Mouse (Mus musculus) MEL (cell line): ENCODE measurements around the gene Tmem266. TPM values are rescaled to one million over a fixed set of nuclear protein-coding genes. Genes with fewer than 3 reads are reported as not detected.

Experiments used
- DNase-seq: peaks from one replicate; pipeline ENCODE4 v3.0.0; 2011; ENCODE audit warnings: low read depth, low spot score
- H3K27ac ChIP-seq: 2 replicates; pipeline ENCODE4 v1.5.1; 2012; ENCODE audit warnings: low read depth, mild to moderate bottlenecking, control low read depth, low read length, moderate library complexity; ENCODE audit not compliant: control insufficient read depth
- H3K27me3 ChIP-seq, 2 experiments: fragments of 150-350 bp in 1 of 2; sonication (generic) in 1 of 2; 2 replicates each; pipeline ENCODE4 v1.6.1; 2012; ENCODE audit warnings: low read length in 2 of 2, mild to moderate bottlenecking in 2 of 2, improper control_type of control experiment in 1 of 2, moderate library complexity in 1 of 2; ENCODE audit not compliant: insufficient read depth in 2 of 2, control insufficient read depth in 1 of 2
- H3K36me3 ChIP-seq, 2 experiments: 2 replicates each; pipeline ENCODE4 v1.6.1; 2012 to 2014; ENCODE audit warnings: low read length in 2 of 2, improper control_type of control experiment in 1 of 2, inconsistent platforms in 1 of 2, mild to moderate bottlenecking in 1 of 2; ENCODE audit not compliant: insufficient read depth in 2 of 2, control insufficient read depth in 1 of 2
- H3K4me1 ChIP-seq, 2 experiments: fragments of 150-350 bp in 1 of 2; sonication (generic) in 1 of 2; 2 replicates each; pipeline ENCODE4 v1.6.1; 2012; ENCODE audit warnings: low read length in 2 of 2, improper control_type of control experiment in 1 of 2, mild to moderate bottlenecking in 1 of 2; ENCODE audit not compliant: insufficient read depth in 2 of 2, control insufficient read depth in 1 of 2
- H3K4me3 ChIP-seq, 2 experiments: fragments of 150-350 bp in 1 of 2; sonication (generic) in 1 of 2; 2 replicates each; pipeline ENCODE4 v1.5.1; 2012; ENCODE audit warnings: low read depth in 2 of 2, low read length in 2 of 2, mild to moderate bottlenecking in 2 of 2, moderate library complexity in 2 of 2, control low read depth in 1 of 2, improper control_type of control experiment in 1 of 2; ENCODE audit not compliant: control insufficient read depth in 1 of 2, insufficient read depth in 1 of 2
- H3K79me2 ChIP-seq: 2 replicates; pipeline ENCODE4 v1.6.1; 2012; ENCODE audit warnings: mild to moderate bottlenecking, low read length, moderate library complexity; ENCODE audit not compliant: control insufficient read depth, poor library complexity, insufficient read depth
- H3K9ac ChIP-seq: 2 replicates; pipeline ENCODE4 v1.6.1; 2012; ENCODE audit warnings: low read depth, mild to moderate bottlenecking, control low read depth, low read length, moderate library complexity; ENCODE audit not compliant: control insufficient read depth, poor library complexity, severe bottlenecking
- H3K9me3 ChIP-seq: fragments of 150-350 bp; sonication (generic); replicated peaks from 2 replicates; pipeline ENCODE4 v1.6.1; 2012; ENCODE audit warnings: mild to moderate bottlenecking, low read length, improper control_type of control experiment, moderate library complexity; ENCODE audit not compliant: insufficient read depth
- BHLHE40 ChIP-seq: IDR thresholded peaks from 2 replicates; pipeline ENCODE4 v1.6.1; 2012; ENCODE audit warnings: low read depth, mild to moderate bottlenecking, inconsistent platforms, low read length, improper control_type of control experiment, borderline replicate concordance
- CHD1 ChIP-seq: IDR thresholded peaks from 2 replicates; pipeline ENCODE4 v1.6.1; 2012; ENCODE audit warnings: low read depth, mild to moderate bottlenecking, inconsistent platforms, low read length, improper control_type of control experiment
- CHD2 ChIP-seq: IDR thresholded peaks from 2 replicates; pipeline ENCODE4 v1.6.1; 2011; ENCODE audit warnings: low read length, improper control_type of control experiment
- CTCF ChIP-seq, 3 experiments: IDR thresholded peaks in 2 of 3; conservative IDR thresholded peaks in 1 of 3; 2 replicates each; pipeline ENCODE4 v1.5.1; 2011 to 2012; ENCODE audit warnings: low read length in 3 of 3, low read depth in 2 of 3, mild to moderate bottlenecking in 2 of 3, improper control_type of control experiment in 1 of 3, inconsistent platforms in 1 of 3, mixed read lengths in 1 of 3, moderate library complexity in 1 of 3; ENCODE audit not compliant: control insufficient read depth in 1 of 3, insufficient read depth in 1 of 3, poor library complexity in 1 of 3, severe bottlenecking in 1 of 3
- ELF1 ChIP-seq: IDR thresholded peaks from 2 replicates; pipeline ENCODE4 v1.6.1; 2014; ENCODE audit warnings: low read depth, mild to moderate bottlenecking, inconsistent platforms, low read length, improper control_type of control experiment, moderate library complexity
- EP300 ChIP-seq, 2 experiments: IDR thresholded peaks; 2 replicates each; pipeline ENCODE4 v1.6.1; 2011; ENCODE audit warnings: improper control_type of control experiment in 2 of 2, low read length in 2 of 2, low read depth in 1 of 2, mild to moderate bottlenecking in 1 of 2
- ETS1 ChIP-seq: IDR thresholded peaks from 2 replicates; pipeline ENCODE4 v1.6.1; 2012; ENCODE audit warnings: low read depth, mild to moderate bottlenecking, inconsistent platforms, low read length, improper control_type of control experiment, moderate library complexity
- GABPA ChIP-seq: IDR thresholded peaks from 2 replicates; pipeline ENCODE4 v1.6.1; 2012; ENCODE audit warnings: low read depth, mild to moderate bottlenecking, inconsistent platforms, low read length, improper control_type of control experiment, moderate library complexity
- GATA1 ChIP-seq: IDR thresholded peaks from 2 replicates; pipeline ENCODE4 v1.6.1; 2011; ENCODE audit warnings: low read depth, low read length, improper control_type of control experiment
- HCFC1 ChIP-seq: IDR thresholded peaks from 2 replicates; pipeline ENCODE4 v1.6.1; 2012; ENCODE audit warnings: low read depth, mild to moderate bottlenecking, inconsistent platforms, low read length, improper control_type of control experiment, moderate library complexity
- JUND ChIP-seq: IDR thresholded peaks from 2 replicates; pipeline ENCODE4 v1.6.1; 2011; ENCODE audit warnings: low read depth, mild to moderate bottlenecking, improper control_type of control experiment, low read length
- MAX ChIP-seq: IDR thresholded peaks from 2 replicates; pipeline ENCODE4 v1.6.1; 2011; ENCODE audit warnings: low read length, improper control_type of control experiment
- MAZ ChIP-seq: IDR thresholded peaks from 2 replicates; pipeline ENCODE4 v1.6.1; 2012; ENCODE audit warnings: low read depth, mild to moderate bottlenecking, inconsistent platforms, low read length, improper control_type of control experiment
- MYB ChIP-seq: IDR thresholded peaks from 2 replicates; pipeline ENCODE4 v1.6.1; 2011; ENCODE audit warnings: mild to moderate bottlenecking, low read depth, low read length, improper control_type of control experiment
- MYC ChIP-seq: IDR thresholded peaks from 2 replicates; pipeline ENCODE4 v1.6.1; 2011; ENCODE audit warnings: low read depth, mild to moderate bottlenecking, low read length, improper control_type of control experiment, moderate library complexity
- NELFE ChIP-seq: IDR thresholded peaks from 2 replicates; pipeline ENCODE4 v1.6.1; 2011; ENCODE audit warnings: low read depth, low read length, improper control_type of control experiment
- NRF1 ChIP-seq: IDR thresholded peaks from 2 replicates; pipeline ENCODE4 v1.6.1; 2014; ENCODE audit warnings: low read depth, mild to moderate bottlenecking, inconsistent platforms, low read length, improper control_type of control experiment, moderate library complexity; ENCODE audit not compliant: poor library complexity, insufficient read depth, severe bottlenecking
- POLR2AphosphoS2 ChIP-seq: IDR thresholded peaks from 2 replicates; pipeline ENCODE4 v1.6.1; 2011; ENCODE audit warnings: low read length, improper control_type of control experiment
- POLR2AphosphoS5 ChIP-seq: IDR thresholded peaks from 2 replicates; pipeline ENCODE4 v1.6.1; 2012; ENCODE audit warnings: low read depth, borderline replicate concordance, mild to moderate bottlenecking, inconsistent platforms, low read length, moderate library complexity, mixed read lengths
- RAD21 ChIP-seq: IDR thresholded peaks from 2 replicates; pipeline ENCODE4 v1.6.1; 2011; ENCODE audit warnings: mild to moderate bottlenecking, low read depth, low read length, improper control_type of control experiment
- SIN3A ChIP-seq: IDR thresholded peaks from 2 replicates; pipeline ENCODE4 v1.6.1; 2012; ENCODE audit warnings: low read length, improper control_type of control experiment, inconsistent platforms
- TAL1 ChIP-seq: IDR thresholded peaks from 2 replicates; pipeline ENCODE4 v1.6.1; 2012; ENCODE audit warnings: mild to moderate bottlenecking, inconsistent platforms, low read length, moderate library complexity, mixed read lengths
- TCF12 ChIP-seq: IDR thresholded peaks from 2 replicates; pipeline ENCODE4 v1.6.1; 2014; ENCODE audit warnings: low read depth, mild to moderate bottlenecking, inconsistent platforms, low read length, improper control_type of control experiment, moderate library complexity
- USF1 ChIP-seq: IDR thresholded peaks from 2 replicates; pipeline ENCODE4 v1.6.1; 2014; ENCODE audit warnings: low read depth, mild to moderate bottlenecking, inconsistent platforms, low read length, improper control_type of control experiment, moderate library complexity
- ZC3H11A ChIP-seq: IDR thresholded peaks from 2 replicates; pipeline ENCODE4 v1.6.1; 2012; ENCODE audit warnings: low read depth, mild to moderate bottlenecking, inconsistent platforms, low read length, improper control_type of control experiment
- ZKSCAN1 ChIP-seq: IDR thresholded peaks from 2 replicates; pipeline ENCODE4 v1.6.1; 2012; ENCODE audit warnings: low read depth, mild to moderate bottlenecking, inconsistent platforms, low read length, improper control_type of control experiment, moderate library complexity
- ZMIZ1 ChIP-seq: IDR thresholded peaks from 2 replicates; pipeline ENCODE4 v1.6.1; 2012; ENCODE audit warnings: low read depth, mild to moderate bottlenecking, inconsistent platforms, low read length, improper control_type of control experiment, moderate library complexity
- polyA plus RNA-seq, 2 experiments: library from polyadenylated mRNA; stranded (reverse) in 1 of 2; unstranded in 1 of 2; fragments of >175 nt in 1 of 2; fragments of >200 nt in 1 of 2; gene quantifications; 2 replicates each; pipeline versions ENCODE4 v1.2.1 to v1.2.4; 2012; ENCODE audit warnings: low replicate concordance in 2 of 2, low read depth in 1 of 2; ENCODE audit not compliant: insufficient read length in 2 of 2, insufficient read depth in 1 of 2, missing spikeins in 1 of 2
- total RNA-seq: library from RNA; depleted of rRNA; stranded (reverse); fragments of 300-350 nt; gene quantifications from 2 replicates; pipeline ENCODE4 v1.2.3, GENCODE M21; 2012

Gene Tmem266
- total and polyA plus RNA-seq, 3 experiments, result not detected

DNA sequence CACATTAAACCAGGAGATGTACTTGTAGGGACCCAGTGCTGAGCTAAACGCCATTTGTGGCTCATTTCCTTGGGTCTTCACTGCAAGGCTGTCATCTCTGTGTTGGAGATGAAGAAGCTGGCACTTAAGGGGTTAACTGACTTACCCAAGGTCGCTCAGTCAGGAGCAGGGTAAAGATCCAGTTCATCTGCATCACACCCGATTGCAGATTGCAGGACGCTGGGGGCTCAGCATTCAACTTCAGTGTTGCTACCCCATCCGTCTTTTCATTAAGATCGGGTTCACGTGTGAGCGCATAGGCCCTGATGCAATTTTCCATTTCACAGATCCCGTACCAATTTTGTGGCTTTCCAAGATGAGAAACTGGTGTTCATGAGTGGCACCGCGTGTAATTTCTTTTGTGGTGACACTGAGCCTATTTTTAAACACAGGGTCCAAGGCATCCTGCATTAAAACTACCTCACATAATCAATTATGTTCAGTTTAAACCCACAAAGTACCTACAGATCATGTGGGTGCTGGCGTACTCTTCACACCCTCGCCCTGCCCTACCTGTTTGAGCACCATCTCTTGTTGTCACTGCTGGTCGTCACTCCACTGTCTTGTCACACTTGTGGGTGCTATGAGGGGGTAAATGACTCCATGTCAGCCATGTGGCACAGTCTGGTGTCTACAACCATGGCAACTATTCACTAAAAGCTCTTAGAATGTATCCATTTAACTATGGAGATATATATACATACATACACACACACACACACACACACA is 1.6 kb downstream of the Tmem266 start:
- Histone ChIP-seq H3K79me2 (no peaks in the 10 kb centered on the region; the same call in 1 of the 2 replicates), H3K4me3 (no peak overlapping the region), H3K27ac (no peak overlapping the region), H3K36me3 (no peaks in the 10 kb centered on the region; a peak in 1 of 4 replicates), H3K4me1 (peaks cover 0 to 4% of the 10 kb centered on the region in 2 experiments; a peak in 1 of 4 replicates), H3K9me3 (no peaks in the 10 kb centered on the region), H3K9ac (no peak overlapping the region), H3K27me3 (peaks cover 20 to 24% of the 10 kb centered on the region in 2 experiments)
- TF ChIP-seq ZMIZ1 (no peak), POLR2AphosphoS2 (no peak), NELFE (no peak), HCFC1 (no peak), BHLHE40 (no peak), MAZ (no peak), TCF12 (no peak), POLR2AphosphoS5 (no peak), CHD1 (no peak), MAX (no peak), EP300 (IDR thresholded peaks at IDR 0.05; ENCODE audit: low read depth in 1 of 2, low read length in 2 of 2) (no peak), ZC3H11A (no peak), RAD21 (no peak), ELF1 (no peak), CTCF (IDR thresholded peaks at IDR 0.05 in 2 of 3, conservative IDR thresholded peaks at IDR 0.05 in 1 of 3; ENCODE audit: control insufficient read depth in 1 of 3, insufficient read depth in 1 of 3, low read depth in 2 of 3, low read length in 3 of 3, poor library complexity in 1 of 3, severe bottlenecking in 1 of 3) (no peak), GATA1 (no peak)
- DNase-seq, result no peak

DNA sequence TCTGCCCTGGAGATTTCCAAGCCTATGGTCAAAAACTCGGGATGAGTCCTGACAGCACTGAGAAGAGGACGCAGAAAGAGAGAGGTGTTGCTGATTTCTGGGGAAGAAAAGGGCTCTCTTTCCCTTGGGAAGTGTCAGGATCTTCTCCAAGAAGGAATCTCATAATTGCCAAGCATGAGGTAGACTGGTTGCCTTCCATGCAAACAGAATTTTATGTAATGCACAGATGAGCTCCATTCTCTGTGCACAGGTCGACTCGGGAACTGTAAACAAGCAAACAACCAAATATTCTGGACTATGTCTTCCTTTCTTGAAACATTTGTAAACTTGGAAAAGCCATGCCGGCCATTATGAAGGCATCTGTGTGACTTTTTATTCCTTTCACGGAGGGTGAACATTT is 2.7 kb downstream of the Tmem266 start:
- peaks cover 20 to 21% of the 10 kb centered on the region in 2 experiments for H3K27me3 ChIP-seq
- H3K36me3 ChIP-seq, result no peaks in the 10 kb centered on the region; a peak in 1 of 4 replicates
- H3K4me1 ChIP-seq, result peaks cover 0 to 3% of the 10 kb centered on the region in 2 experiments; a peak in 1 of 4 replicates
- H3K9me3 ChIP-seq, result no peaks in the 10 kb centered on the region
- no peak overlapping the region for H3K9ac ChIP-seq
- no peak overlapping the region for H3K27ac ChIP-seq
- H3K79me2 ChIP-seq, result no peaks in the 10 kb centered on the region; the same call in 1 of the 2 replicates
- no peak for DNase-seq
- TF ChIP-seq CHD1 (no peak), ETS1 (no peak), JUND (no peak), SIN3A (no peak), MYB (no peak), ZC3H11A (no peak), POLR2AphosphoS5 (no peak), GABPA (no peak), EP300 (IDR thresholded peaks at IDR 0.05; ENCODE audit: low read depth in 1 of 2, low read length in 2 of 2) (no peak), NRF1 (no peak), ELF1 (no peak), MYC (no peak), ZKSCAN1 (no peak), CTCF (IDR thresholded peaks at IDR 0.05 in 2 of 3, conservative IDR thresholded peaks at IDR 0.05 in 1 of 3; ENCODE audit: control insufficient read depth in 1 of 3, insufficient read depth in 1 of 3, low read depth in 2 of 3, low read length in 3 of 3, poor library complexity in 1 of 3, severe bottlenecking in 1 of 3) (no peak), POLR2AphosphoS2 (no peak), USF1 (no peak), CHD2 (no peak), TAL1 (no peak)
- H3K4me3 ChIP-seq, result no peak overlapping the region
